Mouse (Mus musculus) limb, embryonic 11.5 days (tissue): ENCODE measurements at regions not wholly inside any gene's neighbourhood (a gene's known extent, or its start where the extent isn't known, plus 50 kb on each side); places are given as distances from the start of the nearest gene placed in this dataset.

Source experiments
- ATAC-seq: fragments of 200-750 bp; cut with Nextera tagmentation; 2 replicates; pipeline ENCODE4 v1.8.0; 2017; ENCODE audit warnings: low read depth; ENCODE audit not compliant: insufficient number of reproducible peaks, low FRiP score, low TSS enrichment
- DNase-seq: peaks from one replicate; pipeline ENCODE4 v3.0.0-alpha.2; 2015; ENCODE audit warnings: low spot score
- H3K27ac ChIP-seq: fragments of 300-500 bp; sonication (generic); replicated peaks from 2 replicates; pipeline ENCODE4 v1.5.1; 2014; ENCODE audit warnings: low read depth, mild to moderate bottlenecking, low read length
- H3K27me3 ChIP-seq: fragments of 300-500 bp; sonication (generic); 2 replicates; pipeline ENCODE4 v1.6.1; 2014; ENCODE audit warnings: mild to moderate bottlenecking, low read length, mixed read lengths; ENCODE audit not compliant: control insufficient read depth, insufficient read depth
- H3K36me3 ChIP-seq: fragments of 300-500 bp; sonication (generic); 2 replicates; pipeline ENCODE4 v1.6.1; 2014; ENCODE audit warnings: mild to moderate bottlenecking, low read length, moderate library complexity, mixed read lengths; ENCODE audit not compliant: control insufficient read depth, insufficient read depth
- H3K4me1 ChIP-seq: fragments of 300-500 bp; sonication (generic); 2 replicates; pipeline ENCODE4 v1.6.1; 2014; ENCODE audit warnings: low read length, mixed read lengths; ENCODE audit not compliant: control insufficient read depth, insufficient read depth
- H3K4me2 ChIP-seq: fragments of 300-500 bp; sonication (generic); 2 replicates; pipeline ENCODE4 v1.6.1; 2014; ENCODE audit warnings: low read depth, mild to moderate bottlenecking, moderate library complexity; ENCODE audit not compliant: severe bottlenecking
- H3K4me3 ChIP-seq: fragments of 300-500 bp; sonication (generic); 2 replicates; pipeline ENCODE4 v1.5.1; 2014; ENCODE audit warnings: low read depth, low read length
- H3K9ac ChIP-seq: fragments of 300-500 bp; sonication (generic); 2 replicates; pipeline ENCODE4 v1.6.1; 2014; ENCODE audit warnings: mild to moderate bottlenecking, low read length
- H3K9me3 ChIP-seq: fragments of 300-500 bp; sonication (generic); 2 replicates; pipeline ENCODE4 v1.6.1; 2016; ENCODE audit warnings: low read length; ENCODE audit not compliant: control insufficient read depth
- WGBS: fragments of 180-500 bp; shearing (Covaris S2); extraction: QIAGEN DNeasy Blood & Tissue Kit; methylation state at CpG from one replicate; pipeline ENCODE4 v1.1.7; 2014; 5-methylcytosine and 5-hydroxymethylcytosine counted together

DNA sequence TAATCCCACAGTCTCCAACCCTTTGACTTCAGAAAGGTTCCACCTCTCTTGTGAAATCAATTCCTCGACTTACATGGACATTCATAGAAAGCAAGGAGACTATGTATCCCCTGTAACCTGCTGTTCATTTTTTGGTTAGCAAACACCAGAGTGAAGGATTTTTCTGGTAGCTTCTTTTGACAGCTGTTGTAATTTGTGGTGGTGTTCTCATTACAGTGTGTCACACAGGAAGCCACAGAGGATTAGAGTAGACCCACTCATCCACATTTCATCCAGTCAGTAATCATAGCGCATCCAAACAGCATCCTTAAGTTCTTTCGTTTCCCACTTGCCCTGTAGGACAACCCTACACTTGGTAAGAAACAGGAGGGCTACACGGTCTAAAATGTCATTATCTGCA, 443.1 kb downstream of the Efna5 start:
- Histone ChIP-seq H3K4me2 (no peak overlapping the region), H3K27me3 (no peaks in the 10 kb centered on the region), H3K4me1 (no peaks in the 10 kb centered on the region), H3K27ac (no peak overlapping the region), H3K9me3 (no peaks in the 10 kb centered on the region), H3K4me3 (no peak overlapping the region), H3K36me3 (no peaks in the 10 kb centered on the region), H3K9ac (no peak overlapping the region)
- DNase-seq (no peak), ATAC-seq (no peak)
- WGBS, result 74% methylated on average over 4 of the region's 4 CpGs

DNA sequence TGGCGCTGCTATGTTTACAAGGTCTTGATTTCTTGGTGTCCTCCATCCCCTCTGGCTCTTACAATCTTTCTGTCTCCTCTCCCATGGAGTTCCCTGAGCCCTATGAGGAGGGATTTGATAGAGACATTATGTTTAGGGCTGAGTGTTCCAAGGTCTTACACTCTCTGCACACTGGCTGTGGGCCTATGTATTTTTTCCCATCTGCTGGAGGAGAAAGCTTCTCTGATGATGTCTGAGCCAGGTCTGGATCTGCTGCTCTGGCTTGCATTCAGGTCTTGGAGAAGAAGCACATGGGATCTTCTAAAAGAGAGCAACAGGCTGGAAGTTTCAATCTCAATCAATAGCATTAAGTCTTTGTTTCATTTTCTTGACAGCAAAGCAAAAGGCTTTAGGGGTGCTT, 445.1 kb downstream of the Efna5 start:
- WGBS, result 77% methylated on average over 1 of the region's 1 CpGs
- DNase-seq (no peak), ATAC-seq (no peak)
- Histone ChIP-seq H3K4me3 (no peak overlapping the region), H3K4me2 (no peak overlapping the region), H3K27me3 (no peaks in the 10 kb centered on the region), H3K27ac (no peak overlapping the region), H3K36me3 (no peaks in the 10 kb centered on the region), H3K9ac (no peak overlapping the region), H3K4me1 (no peaks in the 10 kb centered on the region), H3K9me3 (no peaks in the 10 kb centered on the region)

GRCm38 (mm10) chr17:62423476-62424385, 457.4 kb downstream of the Efna5 start:
- H3K9ac ChIP-seq, result no peak overlapping the region
- no peak overlapping the region for H3K4me2 ChIP-seq
- H3K9me3 ChIP-seq, result no peaks in the 10 kb centered on the region
- WGBS, result 54% methylated on average over 11 of the region's 11 CpGs
- H3K36me3 ChIP-seq, result no peaks in the 10 kb centered on the region
- no peaks in the 10 kb centered on the region for H3K4me1 ChIP-seq
- H3K27ac ChIP-seq, result no peak overlapping the region
- DNase-seq, result no peak
- no peaks in the 10 kb centered on the region for H3K27me3 ChIP-seq
- no peak for ATAC-seq
- H3K4me3 ChIP-seq, result no peak overlapping the region

GRCm38 (mm10) chr17:62417584-62417983, 463.5 kb downstream of the Efna5 start:
- DNase-seq, result no peak
- H3K4me1 ChIP-seq, result no peaks in the 10 kb centered on the region
- 75% methylated on average over 8 of the region's 8 CpGs for WGBS
- H3K27ac ChIP-seq, result no peak overlapping the region
- no peaks in the 10 kb centered on the region for H3K27me3 ChIP-seq
- no peak overlapping the region for H3K4me2 ChIP-seq
- no peak overlapping the region for H3K4me3 ChIP-seq
- no peaks in the 10 kb centered on the region for H3K36me3 ChIP-seq
- H3K9me3 ChIP-seq, result no peaks in the 10 kb centered on the region
- no peak for ATAC-seq
- no peak overlapping the region for H3K9ac ChIP-seq

GRCm38 (mm10) chr17:62415152-62415551, 466.0 kb downstream of the Efna5 start:
- H3K36me3 ChIP-seq, result no peaks in the 10 kb centered on the region
- H3K9me3 ChIP-seq, result no peaks in the 10 kb centered on the region
- no peak overlapping the region for H3K4me2 ChIP-seq
- WGBS, result 92% methylated on average over 4 of the region's 4 CpGs
- DNase-seq (no peak), ATAC-seq (no peak)
- no peaks in the 10 kb centered on the region for H3K27me3 ChIP-seq
- no peak overlapping the region for H3K27ac ChIP-seq
- no peak overlapping the region for H3K4me3 ChIP-seq
- H3K4me1 ChIP-seq, result no peaks in the 10 kb centered on the region
- H3K9ac ChIP-seq, result no peak overlapping the region

DNA sequence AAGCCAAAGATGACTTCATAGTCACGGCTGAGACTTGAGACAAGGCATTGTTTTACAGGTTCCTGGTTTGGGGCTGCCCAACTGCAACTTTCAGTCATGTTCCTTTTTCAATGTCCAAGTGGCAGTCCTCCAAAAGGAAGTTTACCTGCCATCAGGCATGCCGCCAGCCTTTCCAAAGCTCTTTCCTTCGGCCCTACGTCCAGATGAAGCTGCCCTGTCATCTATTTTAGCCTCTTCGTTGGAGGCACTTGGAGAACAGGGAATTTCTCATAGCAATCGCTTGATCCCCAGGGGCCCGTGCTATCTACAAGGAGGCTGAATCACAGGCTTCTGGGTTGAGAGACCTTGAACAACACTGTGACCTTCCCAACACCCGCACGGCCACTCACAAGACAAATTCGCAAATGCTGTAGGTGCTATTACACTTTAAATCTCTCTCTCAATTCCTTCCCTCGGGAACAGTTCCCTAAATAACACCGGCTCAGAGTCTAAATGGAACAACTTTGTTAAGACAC, 468.4 kb downstream of the Efna5 start:
- no peak for ATAC-seq

DNA sequence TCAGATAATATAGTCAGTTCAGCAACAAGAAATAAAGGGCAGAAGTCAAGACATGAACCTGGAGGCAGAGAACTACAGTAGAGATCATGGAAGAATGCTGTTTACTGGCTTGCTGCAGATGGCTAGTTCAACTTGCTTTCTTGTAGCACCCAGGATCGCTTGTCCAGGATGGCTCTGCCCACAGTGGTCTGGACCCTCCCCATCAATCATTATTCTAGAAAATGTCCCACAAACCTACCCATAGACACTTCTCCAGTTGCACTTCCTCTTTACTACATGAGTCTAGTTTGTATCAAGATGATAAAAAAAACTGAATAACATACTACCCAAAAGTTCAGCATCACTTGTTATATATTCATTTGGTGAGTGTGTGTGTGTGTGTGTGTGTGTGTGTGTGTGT, 477.4 kb downstream of the Efna5 start:
- H3K9me3 ChIP-seq, result no peaks in the 10 kb centered on the region
- no peaks in the 10 kb centered on the region for H3K36me3 ChIP-seq
- no peak overlapping the region for H3K9ac ChIP-seq
- H3K27me3 ChIP-seq, result no peaks in the 10 kb centered on the region
- H3K4me3 ChIP-seq, result no peak overlapping the region
- DNase-seq (no peak), ATAC-seq (no peak)
- WGBS, result 100% methylated on average over 1 of the region's 1 CpGs
- H3K4me1 ChIP-seq, result no peaks in the 10 kb centered on the region
- H3K4me2 ChIP-seq, result no peak overlapping the region
- no peak overlapping the region for H3K27ac ChIP-seq

More for the DNA sequence above, 468.4 kb downstream of the Efna5 start:
- Histone ChIP-seq H3K4me3 (no peak overlapping the region), H3K4me2 (no peak overlapping the region), H3K36me3 (no peaks in the 10 kb centered on the region), H3K27ac (no peak overlapping the region), H3K9ac (no peak overlapping the region), H3K27me3 (no peaks in the 10 kb centered on the region), H3K9me3 (no peaks in the 10 kb centered on the region), H3K4me1 (no peaks in the 10 kb centered on the region)
- no peak for DNase-seq
- 87% methylated on average over 12 of the region's 12 CpGs for WGBS

DNA sequence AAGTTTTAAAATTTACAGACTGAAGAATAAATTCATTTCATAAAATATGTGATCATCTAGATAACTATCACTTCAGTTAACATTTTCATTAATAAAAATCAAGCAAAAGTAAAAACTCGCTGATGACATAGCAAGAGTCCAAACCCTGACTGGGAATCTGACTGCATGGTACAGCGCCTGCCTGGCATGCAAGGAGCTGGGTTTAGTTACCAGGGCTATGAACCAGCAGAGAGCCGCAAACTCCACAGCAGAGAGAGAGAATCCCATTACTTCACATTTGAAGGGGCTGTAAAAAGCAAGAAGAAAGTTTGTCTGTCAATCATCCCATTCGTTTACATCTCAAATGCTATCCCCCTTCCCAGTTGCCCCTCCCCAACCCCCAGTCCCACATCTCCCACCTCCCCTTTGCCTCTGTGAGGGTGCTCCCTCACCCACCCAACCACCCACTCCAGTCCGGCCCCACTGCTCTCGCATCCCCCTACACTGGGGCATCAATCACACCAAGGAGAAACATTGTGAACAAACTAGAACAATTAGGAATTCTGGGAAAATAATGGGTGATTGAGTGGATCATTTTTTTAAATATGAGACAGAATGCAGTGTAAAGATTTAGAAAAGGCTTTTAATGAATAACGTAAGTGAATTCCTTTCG, 487.6 kb downstream of the Efna5 start:
- Histone ChIP-seq H3K4me2 (no peak overlapping the region), H3K27me3 (no peaks in the 10 kb centered on the region), H3K36me3 (no peaks in the 10 kb centered on the region), H3K9me3 (no peaks in the 10 kb centered on the region), H3K4me3 (no peak overlapping the region), H3K9ac (no peak overlapping the region), H3K4me1 (no peaks in the 10 kb centered on the region), H3K27ac (no peak overlapping the region)
- 94% methylated on average over 8 of the region's 8 CpGs for WGBS
- DNase-seq (no peak), ATAC-seq (no peak)
